In genomic region chr9:123716301-123716700, GRCm38 (mm10) we compare ENCODE assay signal across 8 mouse cellular contexts. TPM values are rescaled to one million over a fixed set of nuclear protein-coding genes. Genes with fewer than 3 reads are reported as not detected.
DNase-seq lines count a peak whose midpoint lies in the region; ATAC-seq lines count a peak whose summit lies in the region.

No protein-coding gene starts in this region.

- 65% methylated on average over 3 of the region's 3 CpGs for WGBS in neural tube, embryonic 12.5 days

- intact Hi-C loops in heart, postnatal 14 days (cut with DNase I), result loop anchor here (2.0 to 5.0 kb wide), 2 partner anchors 80 to 131 kb away; no protein-coding TSS in a partner anchor

- no peak overlapping the region for H3K27ac ChIP-seq in neural tube, embryonic 12.5 days

- peak; percentile 30 for DNase-seq in heart, adult 11 months
- DNase-seq in heart, postnatal 14 days, result no peak
- DNase-seq in neural tube, embryonic 10.5 days (ENCODE audit: extremely low spot score, low spot score), result no peak
- peak; percentile 12 to 17 for DNase-seq in kidney, postnatal 36 days
- peak; percentile 20 for DNase-seq in splenic B cell, adult 2 months (ENCODE audit: low read depth, low spot score)

- H3K9ac ChIP-seq in neural tube, embryonic 12.5 days, result no peak overlapping the region

- H3K4me2 ChIP-seq in neural tube, embryonic 12.5 days (replicated peaks), result peak overlapping the region; percentile 70

- no peak for ATAC-seq in neural tube, embryonic 12.5 days (ENCODE audit: low FRiP score, low read depth)
- no peak for ATAC-seq in megakaryocyte-erythroid progenitor cell, adult 5-6 weeks (replicated peaks; ENCODE audit: low FRiP score, low TSS enrichment, poor library complexity, severe bottlenecking)
- ATAC-seq in megakaryocyte progenitor cell, adult 5-6 weeks (replicated peaks; ENCODE audit: poor library complexity), result no peak

- 0 out of 2 replicates have a peak, but pooled peaks cover 3% of the 10 kb centered on the region for H3K4me1 ChIP-seq in neural tube, embryonic 12.5 days

- no peak overlapping the region for H3K4me3 ChIP-seq in neural tube, embryonic 12.5 days

- H3K36me3 ChIP-seq in neural tube, embryonic 12.5 days, result peaks cover 4% of the 10 kb centered on the region
- H3K36me3 ChIP-seq in splenic B cell, adult 2 months (ENCODE audit: control insufficient read depth, insufficient read depth, low read length, poor library complexity, severe bottlenecking), result no peaks in the 10 kb centered on the region

- H3K27me3 ChIP-seq in neural tube, embryonic 12.5 days (replicated peaks), result no peaks in the 10 kb centered on the region
- no peaks in the 10 kb centered on the region for H3K27me3 ChIP-seq in splenic B cell, adult 2 months (ENCODE audit: control insufficient read depth, insufficient read depth, low read length, poor library complexity, severe bottlenecking)

- H3K9me3 ChIP-seq in neural tube, embryonic 12.5 days, result no peaks in the 10 kb centered on the region

RNA-seq across cellular contexts. Expression of gene Lztfl1, which starts 1.2 kb away (rescaled TPM):
- 10 to 100 TPM; 41.3 to 43.5 TPM for total RNA-seq in heart, postnatal 14 days (2021)
- 49.9 and 54.9 TPM in 2 replicates for polyA plus RNA-seq in neural tube, embryonic 12.5 days (2016; fragmentation: Nextera tagmentation; extraction: Ambion mirVana)
- total RNA-seq in megakaryocyte-erythroid progenitor cell, adult 5-6 weeks (2014; fragmentation: Nextera tagmentation), result 35.2 and 42.5 TPM in 2 replicates
- total RNA-seq in megakaryocyte-erythroid progenitor cell, adult 5-6 weeks (2017), result 28.1 and 30.4 TPM in 2 replicates
- total RNA-seq in megakaryocyte progenitor cell, adult 5-6 weeks (2015), result 38.1 and 44.1 TPM in 2 replicates
- 33.5 and 41.1 TPM in 2 replicates for total RNA-seq in megakaryocyte progenitor cell, adult 5-6 weeks (2017)

RNA-seq across cellular contexts. Expression of gene Slc6a20a, which starts 37.6 kb away (rescaled TPM):
- total RNA-seq in heart, postnatal 14 days (2021), result not detected
- 1.2 and 1.3 TPM in 2 replicates for polyA plus RNA-seq in neural tube, embryonic 12.5 days (2016; fragmentation: Nextera tagmentation; extraction: Ambion mirVana)
- 4.1 and 5.6 TPM in 2 replicates for total RNA-seq in megakaryocyte-erythroid progenitor cell, adult 5-6 weeks (2014; fragmentation: Nextera tagmentation)
- total RNA-seq in megakaryocyte-erythroid progenitor cell, adult 5-6 weeks (2017), result 4.2 and 6.2 TPM in 2 replicates
- 0.32 and 1.1 TPM in 2 replicates for total RNA-seq in megakaryocyte progenitor cell, adult 5-6 weeks (2015)
- total RNA-seq in megakaryocyte progenitor cell, adult 5-6 weeks (2017), result 1.8 TPM in 1 of 2 replicates, not detected in the other

RNA-seq across cellular contexts. Expression of gene Ccr9, which starts 38.1 kb away (rescaled TPM):
- 1 to 10 TPM in 1 of 2 experiments, under 1 TPM in 1; 0.48 to 9.2 TPM for total RNA-seq in heart, postnatal 14 days (2021)
- polyA plus RNA-seq in neural tube, embryonic 12.5 days (2016; fragmentation: Nextera tagmentation; extraction: Ambion mirVana), result 0.08 and 0.15 TPM in 2 replicates
- total RNA-seq in megakaryocyte-erythroid progenitor cell, adult 5-6 weeks (2014; fragmentation: Nextera tagmentation), result not detected in 2 replicates
- 0.09 TPM in 1 of 2 replicates, not detected in the other for total RNA-seq in megakaryocyte-erythroid progenitor cell, adult 5-6 weeks (2017)
- 0.05 and 0.52 TPM in 2 replicates for total RNA-seq in megakaryocyte progenitor cell, adult 5-6 weeks (2015)
- 0.21 and 0.57 TPM in 2 replicates for total RNA-seq in megakaryocyte progenitor cell, adult 5-6 weeks (2017)

Comparison
In these comparisons a context has a peak if more than half of its experiments do, and no peak if none do; other contexts are left out.
1. DNase-seq: peak in heart, adult 11 months (single experiment), kidney, postnatal 36 days (2 of 2) and splenic B cell, adult 2 months (single experiment); none in heart, postnatal 14 days (0 of 2) and neural tube, embryonic 10.5 days (single experiment).